Comparison of ENCODE assay signal across 8 mouse cellular contexts in genomic region chr5:34915801-34916200, GRCm38 (mm10). TPM values are rescaled to one million over a fixed set of nuclear protein-coding genes. Genes with fewer than 3 reads are reported as not detected.
A peak's percentile ranks its signal among the peaks of the same experiment; 100 is the strongest.
DNase-seq lines count a peak whose midpoint lies in the region; ATAC-seq and TF ChIP-seq lines count a peak whose summit lies in the region.

No protein-coding gene starts in this region.

- ATAC-seq in erythroid progenitor cell, adult 5-6 weeks (replicated peaks; ENCODE audit: low FRiP score, poor library complexity, severe bottlenecking) = peak; percentile 77
- ATAC-seq in heart, embryonic 15.5 days (replicated peaks; ENCODE audit: insufficient number of reproducible peaks, insufficient read depth, low FRiP score, low read depth) = 0 out of 2 replicates have a peak, but pooled peaks have one; percentile 44
- peak; percentile 57 for ATAC-seq in liver, embryonic 14.5 days (ENCODE audit: insufficient read depth)
- peak; percentile 77; the same call in 1 of the 2 replicates for ATAC-seq in neural tube, embryonic 14.5 days (ENCODE audit: low read depth)

- H3K4me3 ChIP-seq in heart, embryonic 15.5 days = no peak overlapping the region
- H3K4me3 ChIP-seq in liver, embryonic 14.5 days (ENCODE audit: insufficient read depth in 1 of 2, low read depth in 2 of 2, low read length in 2 of 2) = no peak overlapping the region
- H3K4me3 ChIP-seq in neural tube, embryonic 14.5 days (ENCODE audit: low read depth, low read length) = no peak overlapping the region

- peaks cover 11% of the 10 kb centered on the region for H3K4me1 ChIP-seq in heart, embryonic 15.5 days (replicated peaks)
- H3K4me1 ChIP-seq in liver, embryonic 14.5 days (replicated peaks; ENCODE audit: control insufficient read depth in 2 of 2, insufficient read depth in 2 of 2, low read length in 1 of 2) = peaks cover 23 to 28% of the 10 kb centered on the region in 2 experiments
- H3K4me1 ChIP-seq in neural tube, embryonic 14.5 days (ENCODE audit: control insufficient read depth, insufficient read depth, low read length) = peaks cover 3% of the 10 kb centered on the region; the same call in 1 of the 2 replicates

- TF ChIP-seq CTCF in liver, embryonic 14.5 days (IDR thresholded peaks at IDR 0.05; ENCODE audit: low read depth) = peak; percentile 96

- no peaks in the 10 kb centered on the region for H3K27me3 ChIP-seq in heart, embryonic 15.5 days
- H3K27me3 ChIP-seq in liver, embryonic 14.5 days (ENCODE audit: control insufficient read depth, insufficient read depth, low read length) = no peaks in the 10 kb centered on the region
- H3K27me3 ChIP-seq in neural tube, embryonic 14.5 days (ENCODE audit: control insufficient read depth, insufficient read depth, low read length) = no peaks in the 10 kb centered on the region

- DNase-seq in CD8-positive naive resting alpha-beta T cell, adult 2 months (ENCODE audit: low read depth in 2 of 2, low spot score in 2 of 2) = peak; percentile 18 to 32
- DNase-seq in brain, adult 2 months (ENCODE audit: low read depth, low spot score) = peak; percentile 86
- DNase-seq in kidney, postnatal 25 days = peak; percentile 77 to 87
- peak; percentile 53 to 62 (median 61) for DNase-seq in liver, embryonic 14.5 days (ENCODE audit: low read depth in 3 of 3, low spot score in 3 of 3)
- peak; percentile 25 to 27 for DNase-seq in thymus, adult 18-20 months

- H3K36me3 ChIP-seq in heart, embryonic 15.5 days = no peaks in the 10 kb centered on the region
- H3K36me3 ChIP-seq in liver, embryonic 14.5 days (replicated peaks; ENCODE audit: control insufficient read depth, insufficient read depth, low read depth) = no peaks in the 10 kb centered on the region
- H3K36me3 ChIP-seq in neural tube, embryonic 14.5 days (ENCODE audit: control insufficient read depth, insufficient read depth, low read length) = no peaks in the 10 kb centered on the region

- H3K27ac ChIP-seq in heart, embryonic 15.5 days = peak overlapping the region; percentile 40; the same call in 1 of the 2 replicates
- peak overlapping the region; percentile 31 for H3K27ac ChIP-seq in liver, embryonic 14.5 days
- no peak overlapping the region for H3K27ac ChIP-seq in neural tube, embryonic 14.5 days (ENCODE audit: low read depth, low read length)

- WGBS in heart, embryonic 15.5 days = 2% methylated on average over 1 of the region's 1 CpGs
- 0% methylated on average over 1 of the region's 1 CpGs for WGBS in liver, embryonic 14.5 days (ENCODE audit: insufficient replicate concordance)
- 13% methylated on average over 1 of the region's 1 CpGs for WGBS in neural tube, embryonic 14.5 days

- no peaks in the 10 kb centered on the region for H3K9me3 ChIP-seq in heart, embryonic 15.5 days (replicated peaks)
- H3K9me3 ChIP-seq in liver, embryonic 14.5 days (ENCODE audit: control insufficient read depth, low read length) = no peaks in the 10 kb centered on the region
- no peaks in the 10 kb centered on the region for H3K9me3 ChIP-seq in neural tube, embryonic 14.5 days (ENCODE audit: control insufficient read depth, low read length)

- no peak overlapping the region for H3K9ac ChIP-seq in heart, embryonic 15.5 days
- no peak overlapping the region for H3K9ac ChIP-seq in liver, embryonic 14.5 days (replicated peaks)
- H3K9ac ChIP-seq in neural tube, embryonic 14.5 days (replicated peaks; ENCODE audit: low read depth, low read length) = no peak overlapping the region

- no peak overlapping the region for H3K4me2 ChIP-seq in heart, embryonic 15.5 days
- no peak overlapping the region for H3K4me2 ChIP-seq in liver, embryonic 14.5 days (ENCODE audit: low read depth)
- no peak overlapping the region for H3K4me2 ChIP-seq in neural tube, embryonic 14.5 days (ENCODE audit: low read depth, low read length)

- peak; percentile 46; the same call in 1 of the 2 replicates for TF ChIP-seq EP300 in liver, embryonic 14.5 days (IDR thresholded peaks at IDR 0.05; ENCODE audit: low read depth)

RNA-seq across cellular contexts. Expression of gene Msantd1, which starts 8.0 kb away (rescaled TPM):
- total RNA-seq in erythroid progenitor cell, adult 5-6 weeks (2015; ENCODE audit: low replicate concordance) = 0.36 and 0.42 TPM in 2 replicates
- total RNA-seq in erythroid progenitor cell, adult 5-6 weeks (2017; ENCODE audit: low replicate concordance) = 3.5 TPM in 1 of 2 replicates, not detected in the other
- polyA plus RNA-seq in heart, embryonic 15.5 days (2015; fragmentation: Nextera tagmentation; extraction: Ambion mirVana) = 0.27 TPM in 1 of 2 replicates, not detected in the other
- polyA plus RNA-seq in liver, embryonic 14.5 days (2012; rRNA removed) = 0.90 and 1.2 TPM in 2 replicates
- polyA plus RNA-seq in liver, embryonic 14.5 days (2014; fragmentation: Nextera tagmentation; extraction: Ambion mirVana) = 0.17 and 0.27 TPM in 2 replicates
- polyA plus RNA-seq in neural tube, embryonic 14.5 days (2014; fragmentation: Nextera tagmentation; extraction: Ambion mirVana) = 2.8 and 3.9 TPM in 2 replicates

RNA-seq across cellular contexts. Expression of gene Rgs12, which starts 33.4 kb away (rescaled TPM):
- total RNA-seq in erythroid progenitor cell, adult 5-6 weeks (2015; ENCODE audit: low replicate concordance) = 37.3 and 41.4 TPM in 2 replicates
- 62.8 and 79.7 TPM in 2 replicates for total RNA-seq in erythroid progenitor cell, adult 5-6 weeks (2017; ENCODE audit: low replicate concordance)
- 28.7 and 35.0 TPM in 2 replicates for polyA plus RNA-seq in heart, embryonic 15.5 days (2015; fragmentation: Nextera tagmentation; extraction: Ambion mirVana)
- 18.7 and 21.7 TPM in 2 replicates for polyA plus RNA-seq in liver, embryonic 14.5 days (2012; rRNA removed)
- 17.1 and 20.4 TPM in 2 replicates for polyA plus RNA-seq in liver, embryonic 14.5 days (2014; fragmentation: Nextera tagmentation; extraction: Ambion mirVana)
- 31.6 and 36.1 TPM in 2 replicates for polyA plus RNA-seq in neural tube, embryonic 14.5 days (2014; fragmentation: Nextera tagmentation; extraction: Ambion mirVana)

Comparison
In these comparisons a context has a peak if more than half of its experiments do, and no peak if none do; other contexts are left out.
1. DNase-seq: peak in every context shown above with its lines; median percentile 86 in brain, adult 2 months; 82 in kidney, postnatal 25 days; 61 in liver, embryonic 14.5 days; 26 in thymus, adult 18-20 months; 25 in CD8-positive naive resting alpha-beta T cell, adult 2 months.